Mouse (Mus musculus) intestine, embryonic 15.5 days (tissue): ENCODE results near the gene Plagl2. TPM values are rescaled to one million over a fixed set of nuclear protein-coding genes. Genes with fewer than 3 reads are reported as not detected.

Source experiments
- polyA plus RNA-seq: library from polyadenylated mRNA; unstranded; fragments of >200 nt; fragmentation: Nextera tagmentation; extraction: Ambion mirVana; gene quantifications from 2 replicates; pipeline ENCODE4 v1.2.1, GENCODE M21; 2015

The Plagl2 gene
- polyA plus RNA-seq, 1 experiment from 2014 or later, result 48.0 TPM

Other genes with a start within 250 kb of the Plagl2 start
- 90.2 and 96.2 TPM in 2 replicates for gene Pdrg1, start 226.0 kb downstream of the Plagl2 start, polyA plus RNA-seq
- gene Xkr7, start 209.6 kb downstream of the Plagl2 start, polyA plus RNA-seq, result 0.10 TPM in 2 replicates
- gene Ccm2l, start 175.5 kb downstream of the Plagl2 start, polyA plus RNA-seq, result 1.5 and 2.0 TPM in 2 replicates
- gene Hck, start 133.0 kb downstream of the Plagl2 start, polyA plus RNA-seq, result 5.7 and 6.2 TPM in 2 replicates
- 82.5 and 84.9 TPM in 2 replicates for gene Tm9sf4, start 80.1 kb downstream of the Plagl2 start, polyA plus RNA-seq
- 10.3 and 11.4 TPM in 2 replicates for gene Tspyl3, start 16.0 kb downstream of the Plagl2 start, polyA plus RNA-seq
- gene Pofut1, start 107 bp upstream of the Plagl2 start, polyA plus RNA-seq, result 11.7 and 12.1 TPM in 2 replicates
- 7.1 and 7.7 TPM in 2 replicates for gene Kif3b, start 50.0 kb upstream of the Plagl2 start, polyA plus RNA-seq
- gene Asxl1, start 104.4 kb upstream of the Plagl2 start, polyA plus RNA-seq, result 12.4 and 13.5 TPM in 2 replicates